ENCODE assay signal across 12 mouse cellular contexts in genomic region chr2:91429915-91430599, GRCm38 (mm10). TPM values are rescaled to one million over a fixed set of nuclear protein-coding genes. Genes with fewer than 3 reads are reported as not detected.
DNase-seq lines count a peak whose midpoint lies in the region; ATAC-seq lines count a peak whose summit lies in the region.
"Had no signal": no experiment of that assay in that cellular context is flagged by ENCODE, and none has a peak within 500 bp of the region (broad histone marks: within the 10 kb centered on the region; RNA-seq: fewer than 3 reads in every experiment).

No protein-coding gene starts in this region.

- DNase-seq in heart, adult 11 months, result peak; percentile 27
- no peak for DNase-seq in heart, postnatal 36 days
- DNase-seq in Muller cell, postnatal 12 days (ENCODE audit: inconsistent ontology term), result peak; percentile 45
- DNase-seq in midbrain, embryonic 10.5 days (ENCODE audit: low spot score), result no peak
- no peak for DNase-seq in ovary, postnatal 36 days (ENCODE audit: low spot score)
- DNase-seq in adrenal gland, postnatal 4 days (ENCODE audit: low spot score in 2 of 2), result no peak
- DNase-seq in cerebellum, postnatal 25 days, result no peak
- DNase-seq: adrenal gland, postnatal 25 days; kidney, postnatal 10 days had no signal

- no peak overlapping the region for H3K4me3 ChIP-seq in forebrain, embryonic 12.5 days (replicated peaks)
- peak overlapping the region; percentile 16; the same call in 1 of the 2 replicates for H3K4me3 ChIP-seq in midbrain, embryonic 10.5 days
- H3K4me3 ChIP-seq: limb, embryonic 13.5 days; megakaryocyte, embryonic 14.5 days had no signal

- peaks cover 35% of the 10 kb centered on the region for H3K4me1 ChIP-seq in forebrain, embryonic 12.5 days
- H3K4me1 ChIP-seq in midbrain, embryonic 10.5 days, result peaks cover 39% of the 10 kb centered on the region
- H3K4me1 ChIP-seq: megakaryocyte, embryonic 14.5 days had no signal

- 9% methylated on average over 9 of the region's 9 CpGs for WGBS in forebrain, embryonic 12.5 days
- 33% methylated on average over 9 of the region's 9 CpGs for WGBS in midbrain, embryonic 10.5 days

- peaks cover 19% of the 10 kb centered on the region for H3K27me3 ChIP-seq in forebrain, embryonic 12.5 days
- H3K27me3 ChIP-seq in midbrain, embryonic 10.5 days (ENCODE audit: low read depth, poor library complexity, severe bottlenecking), result no peaks in the 10 kb centered on the region
- H3K27me3 ChIP-seq: limb, embryonic 13.5 days had no signal

- 0 out of 2 replicates have a peak overlapping the region, but pooled peaks have one; percentile 18 for H3K9ac ChIP-seq in forebrain, embryonic 12.5 days
- H3K9ac ChIP-seq: limb, embryonic 13.5 days had no signal

- ATAC-seq in forebrain, embryonic 12.5 days (ENCODE audit: low FRiP score), result peak; percentile 77; the same call in 1 of the 2 replicates

- H3K27ac ChIP-seq in forebrain, embryonic 12.5 days, result peak overlapping the region; percentile 83
- peak overlapping the region; percentile 67 for H3K27ac ChIP-seq in midbrain, embryonic 10.5 days (replicated peaks)
- H3K27ac ChIP-seq: limb, embryonic 13.5 days had no signal

- H3K4me2 ChIP-seq in forebrain, embryonic 12.5 days, result peak overlapping the region; percentile 27
- H3K4me2 ChIP-seq: limb, embryonic 13.5 days had no signal

- H3K9me3 ChIP-seq in forebrain, embryonic 12.5 days, result no peaks in the 10 kb centered on the region
- H3K9me3 ChIP-seq in midbrain, embryonic 10.5 days (replicated peaks), result no peaks in the 10 kb centered on the region
- H3K9me3 ChIP-seq: limb, embryonic 13.5 days; megakaryocyte, embryonic 14.5 days had no signal

- H3K36me3 ChIP-seq in forebrain, embryonic 12.5 days (replicated peaks), result no peaks in the 10 kb centered on the region
- H3K36me3 ChIP-seq in midbrain, embryonic 10.5 days, result no peaks in the 10 kb centered on the region
- H3K36me3 ChIP-seq: limb, embryonic 13.5 days had no signal

- intact Hi-C loops in heart, postnatal 36 days (cut with DNase I), result no loop called here

RNA-seq across cellular contexts. Expression of gene 1110051M20Rik, which starts 14.4 kb away (rescaled TPM):
- total RNA-seq in heart, postnatal 36 days (2021), result 10 to 100 TPM in 1 of 2 experiments, 1 to 10 TPM in 1; 9.4 to 12.1 TPM
- polyA plus RNA-seq in forebrain, embryonic 12.5 days (2016; fragmentation: Nextera tagmentation; extraction: Ambion mirVana), result 110 and 114 TPM in 2 replicates
- polyA plus RNA-seq in midbrain, embryonic 10.5 days (2016; fragmentation: Nextera tagmentation; extraction: Ambion mirVana), result 87.1 and 98.5 TPM in 2 replicates
- total RNA-seq in adrenal gland, postnatal 4 days (2021), result 10 to 100 TPM; 24.7 to 30.2 TPM

RNA-seq across cellular contexts. Expression of gene Lrp4, which starts 27.3 kb away (rescaled TPM):
- 10 to 100 TPM; 10.6 to 11.5 TPM for total RNA-seq in heart, postnatal 36 days (2021)
- polyA plus RNA-seq in forebrain, embryonic 12.5 days (2016; fragmentation: Nextera tagmentation; extraction: Ambion mirVana), result 9.1 and 9.5 TPM in 2 replicates
- 7.0 and 7.1 TPM in 2 replicates for polyA plus RNA-seq in midbrain, embryonic 10.5 days (2016; fragmentation: Nextera tagmentation; extraction: Ambion mirVana)
- total RNA-seq in adrenal gland, postnatal 4 days (2021), result 10 to 100 TPM; 10.9 to 14.2 TPM

Comparison
In these comparisons a context has a peak if more than half of its experiments do, and no peak if none do; other contexts are left out.
1. DNase-seq: peak in heart, adult 11 months (single experiment) and Muller cell, postnatal 12 days (single experiment); none in heart, postnatal 36 days (0 of 2), midbrain, embryonic 10.5 days (single experiment), ovary, postnatal 36 days (single experiment), adrenal gland, postnatal 4 days (0 of 2) and cerebellum, postnatal 25 days (0 of 2).